Mouse (Mus musculus) MEL (cell line): ENCODE measurements at regions not wholly inside any gene's neighbourhood (a gene's known extent, or its start where the extent isn't known, plus 50 kb on each side); places are given as distances from the start of the nearest gene placed in this dataset.

Experiments used
- BHLHE40 ChIP-seq: IDR thresholded peaks from 2 replicates; pipeline ENCODE4 v1.6.1; 2012; ENCODE audit warnings: low read depth, mild to moderate bottlenecking, inconsistent platforms, low read length, improper control_type of control experiment, borderline replicate concordance
- POLR2A ChIP-seq, 2 experiments: IDR thresholded peaks; 2 replicates each; pipeline ENCODE4 v1.6.1; 2011 to 2012; ENCODE audit warnings: low read length in 2 of 2, mild to moderate bottlenecking in 2 of 2, control low read depth in 1 of 2, improper control_type of control experiment in 1 of 2, low read depth in 1 of 2, moderate library complexity in 1 of 2; ENCODE audit not compliant: control insufficient read depth in 1 of 2, insufficient read depth in 1 of 2, poor library complexity in 1 of 2
- ZC3H11A ChIP-seq: IDR thresholded peaks from 2 replicates; pipeline ENCODE4 v1.6.1; 2012; ENCODE audit warnings: low read depth, mild to moderate bottlenecking, inconsistent platforms, low read length, improper control_type of control experiment

DNA sequence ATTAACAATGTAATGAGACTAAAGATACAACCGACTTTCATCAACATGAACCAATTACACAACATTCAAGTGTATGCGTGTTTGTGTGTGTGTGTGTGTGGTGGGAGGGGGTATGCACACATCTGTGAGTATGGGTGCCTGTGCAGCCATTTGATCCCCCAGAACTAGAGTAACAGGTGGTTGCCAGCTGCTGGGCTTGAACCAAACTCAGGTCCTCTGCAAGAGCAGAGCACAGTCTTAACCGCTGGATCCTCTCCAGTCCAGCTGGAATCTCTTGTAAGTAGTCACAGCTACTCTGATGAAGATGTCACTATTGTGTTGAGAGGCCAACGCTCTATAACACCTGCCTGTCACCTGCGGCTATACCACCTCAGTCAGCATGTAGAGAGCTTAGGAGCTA lies 286.2 kb downstream of the Matn1 start:
- TF ChIP-seq BHLHE40 (no peak), POLR2A (IDR thresholded peaks at IDR 0.05; ENCODE audit: control insufficient read depth in 1 of 2, insufficient read depth in 1 of 2, low read depth in 1 of 2, low read length in 2 of 2, poor library complexity in 1 of 2) (no peak), ZC3H11A (no peak)
